Mouse (Mus musculus) cerebellum, postnatal 36 days (tissue): ENCODE results near the gene Gm10128.
"Not testable (repeated sequence)": the region's sequence is repeated elsewhere in the genome, so short reads cannot be mapped to it uniquely, and the experiment has no call there.

ENCODE experiments used
- DNase-seq, 2 experiments: peaks; one replicate each; pipeline ENCODE4 v3.0.0; 2021 to 2022; ENCODE audit warnings: mixed read lengths in 2 of 2

The Gm10128 gene

DNA sequence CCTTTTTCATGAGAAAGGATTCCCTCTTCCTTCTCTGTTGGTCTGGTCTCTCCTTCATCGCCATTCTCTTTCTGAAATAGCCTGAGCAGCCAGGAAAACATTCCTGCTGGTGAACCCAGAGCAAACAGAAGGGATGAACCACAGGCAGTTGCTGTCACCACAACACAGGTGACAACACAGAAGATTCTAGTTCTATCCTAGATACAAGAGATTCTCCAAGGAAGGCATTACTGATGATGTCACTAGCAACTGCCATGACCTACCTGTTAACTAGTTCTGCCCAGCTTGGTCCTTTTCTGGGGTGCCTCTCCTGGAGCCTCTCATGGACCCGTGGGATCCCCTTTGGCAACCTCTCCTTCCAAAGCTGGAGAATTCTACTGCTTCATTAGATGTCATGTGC is at the start of gene Gm10128:
Gene Gm10128, minus strand, starts transcription at position 101 of the 400 bp plus-strand sequence.
- DNase-seq: not testable (repeated sequence)

DNA sequence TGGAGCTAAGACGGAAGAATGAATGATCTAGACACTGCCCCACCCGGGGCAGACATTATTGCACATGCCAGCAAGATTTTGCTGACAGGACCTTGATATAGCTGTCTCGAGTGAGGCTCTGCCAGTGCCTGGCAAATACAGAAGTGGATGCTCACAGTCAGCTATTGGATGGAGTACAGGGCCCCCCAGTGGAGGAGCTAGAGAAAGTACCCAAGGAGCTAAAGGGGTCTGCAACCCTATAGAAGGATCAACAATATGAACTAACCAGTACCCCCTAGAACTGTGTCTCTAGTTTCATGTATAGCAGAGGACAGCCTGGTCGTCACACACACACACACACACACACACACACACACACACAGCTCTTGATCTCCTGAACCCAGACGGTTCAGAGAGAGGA is 37.4 kb upstream of the Gm10128 start:
- not testable (repeated sequence) for DNase-seq

- DNase-seq: not testable (repeated sequence)
Observed at GRCm38 (mm10) chr14:7662491-7662890, 18.7 kb upstream of the Gm10128 start.

GRCm38 (mm10) chr14:7658101-7659074 is 14.6 kb upstream of the Gm10128 start:
- peak in 1 of 2 experiments; percentile 3 for DNase-seq

GRCm38 (mm10) chr14:7657456-7657855 is 13.7 kb upstream of the Gm10128 start:
- DNase-seq: not testable (repeated sequence)

GRCm38 (mm10) chr14:7595492-7595891 is 48.3 kb downstream of the Gm10128 start, which contains the start of gene Gm10338:
Gene Gm10338, minus strand, starts transcription at chr14:7595592.
- not testable (repeated sequence) for DNase-seq
